Mouse (Mus musculus): ENCODE measurements around the gene Ptprt. TPM values are rescaled to one million over a fixed set of nuclear protein-coding genes. Genes with fewer than 3 reads are reported as not detected.

The Ptprt gene
- total and polyA plus RNA-seq, 3 experiments, result 0.76 TPM; not detected in 2

DNA sequence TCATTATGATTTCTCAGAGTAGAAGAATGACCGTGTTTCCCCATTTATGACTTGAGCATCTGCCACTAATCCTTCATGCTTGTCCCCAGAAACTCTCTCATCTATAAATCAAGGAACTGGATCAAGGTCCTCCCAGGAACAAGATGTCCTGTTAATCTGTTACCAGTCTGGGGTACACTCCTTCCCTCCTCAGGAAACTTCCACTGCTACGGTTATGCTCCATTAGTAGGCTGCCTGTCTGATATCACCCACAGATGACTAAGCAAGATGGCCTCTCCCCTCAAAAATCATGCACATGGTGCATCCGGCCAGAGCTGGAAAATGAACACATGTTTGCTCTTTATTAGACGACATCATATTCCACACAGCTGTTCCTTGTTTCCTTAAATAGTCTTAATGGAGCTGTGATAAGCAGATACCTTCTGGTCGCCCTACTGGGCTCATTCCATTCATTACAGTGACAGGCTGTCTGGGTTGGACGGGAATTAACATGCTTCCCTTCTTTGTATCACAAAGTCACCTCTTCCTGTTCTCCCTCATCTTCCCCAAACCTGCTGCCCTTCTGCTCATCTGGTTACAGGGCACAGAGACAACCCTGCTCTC, 1060.6 kb downstream of the Ptprt start:
- no peak overlapping the region for H3K4me2 ChIP-seq (ENCODE audit: insufficient read depth, low read depth, poor library complexity, severe bottlenecking)
- H3K27ac ChIP-seq (ENCODE audit: insufficient read depth, low read depth), result no peak overlapping the region
- dilution Hi-C loops (cut with MboI; ENCODE audit: extremely low pct_ligation_motif_present, extremely low pct_unique_long_range_greater_than_20kb, low sequenced_read_pairs), result no loop called here
- in situ Hi-C loops (cut with MboI; ENCODE audit: low pct_ligation_motif_present, low pct_unique_long_range_greater_than_20kb, low sequenced_read_pairs), result no loop called here
- H3K4me3 ChIP-seq (replicated peaks in 1 of 3; ENCODE audit: low read depth in 2 of 3, low read length in 2 of 3, poor library complexity in 1 of 3), result no peak overlapping the region
- H3K79me2 ChIP-seq (replicated peaks; ENCODE audit: control insufficient read depth, extremely low read depth, insufficient read depth, poor library complexity, severe bottlenecking), result no peaks in the 10 kb centered on the region
- no peak for DNase-seq (ENCODE audit: extremely low read depth)
- H3K36me3 ChIP-seq (replicated peaks in 1 of 2; ENCODE audit: control insufficient read depth in 1 of 2, insufficient read depth in 1 of 2, low read length in 1 of 2), result no peaks in the 10 kb centered on the region
- H3K4me1 ChIP-seq (ENCODE audit: control insufficient read depth in 1 of 2, insufficient read depth in 2 of 2), result no peaks in the 10 kb centered on the region
- H3K9ac ChIP-seq (ENCODE audit: insufficient read depth, low read depth), result no peak overlapping the region
- H3K27me3 ChIP-seq (replicated peaks), result no peaks in the 10 kb centered on the region
- no peak for TF ChIP-seq BHLHE40 (IDR thresholded peaks at IDR 0.05; ENCODE audit: low read depth, low read length)
- TF ChIP-seq UBTF (IDR thresholded peaks at IDR 0.05; ENCODE audit: low read depth, low read length), result no peak
- TF ChIP-seq E2F4 (IDR thresholded peaks at IDR 0.05; ENCODE audit: insufficient replicate concordance, low read depth, low read length), result no peak
- H3K9me3 ChIP-seq (replicated peaks; ENCODE audit: low read length), result peaks cover 56% of the 10 kb centered on the region

DNA sequence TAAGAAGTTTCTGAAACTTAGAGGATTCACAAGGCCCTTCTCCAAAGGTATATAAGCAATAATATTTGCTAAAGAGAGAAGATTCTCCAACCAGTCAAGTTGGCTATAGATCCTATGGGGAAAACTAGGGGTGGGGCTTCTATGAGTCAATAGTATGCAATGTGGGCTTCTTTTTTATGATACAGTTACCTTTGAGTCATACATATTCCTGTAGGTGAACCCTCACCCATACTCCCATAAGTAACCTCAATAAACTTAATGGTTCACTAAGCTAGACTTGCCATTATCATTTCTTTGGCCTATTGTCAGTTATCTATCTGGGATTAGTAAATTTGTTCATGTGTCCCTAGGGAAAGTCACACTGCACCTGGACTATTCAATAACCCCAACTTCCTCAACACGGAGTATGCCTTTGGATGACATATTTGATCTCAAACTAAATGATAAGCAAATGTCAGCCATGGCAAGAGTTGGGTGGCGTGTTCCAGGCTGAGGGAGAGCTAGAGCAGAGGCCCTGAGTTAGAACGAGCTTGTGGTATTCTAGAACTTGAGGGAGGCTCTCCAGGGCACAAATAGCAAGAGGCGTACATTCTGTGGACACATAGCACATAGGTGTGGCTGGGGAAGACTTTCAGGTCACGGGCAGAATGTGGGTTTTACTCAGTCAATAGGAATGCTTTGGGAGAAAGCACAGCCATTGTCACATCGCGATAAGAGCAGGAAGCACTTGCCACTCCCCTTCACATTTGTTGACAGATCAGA, 1067.4 kb downstream of the Ptprt start:
- DNase-seq (ENCODE audit: extremely low read depth), result no peak
- Histone ChIP-seq H3K36me3 (replicated peaks in 1 of 2; ENCODE audit: control insufficient read depth in 1 of 2, insufficient read depth in 1 of 2, low read length in 1 of 2) (no peaks in the 10 kb centered on the region), H3K4me2 (ENCODE audit: insufficient read depth, low read depth, poor library complexity, severe bottlenecking) (no peak overlapping the region), H3K9me3 (replicated peaks; ENCODE audit: low read length) (peaks cover 70% of the 10 kb centered on the region), H3K9ac (ENCODE audit: insufficient read depth, low read depth) (no peak overlapping the region), H3K4me1 (ENCODE audit: control insufficient read depth in 1 of 2, insufficient read depth in 2 of 2) (no peaks in the 10 kb centered on the region), H3K4me3 (replicated peaks in 1 of 3; ENCODE audit: low read depth in 2 of 3, low read length in 2 of 3, poor library complexity in 1 of 3) (no peak overlapping the region), H3K27ac (ENCODE audit: insufficient read depth, low read depth) (no peak overlapping the region), H3K27me3 (replicated peaks) (no peaks in the 10 kb centered on the region), H3K79me2 (replicated peaks; ENCODE audit: control insufficient read depth, extremely low read depth, insufficient read depth, poor library complexity, severe bottlenecking) (no peaks in the 10 kb centered on the region)
- in situ Hi-C loops (cut with MboI; ENCODE audit: low pct_ligation_motif_present, low pct_unique_long_range_greater_than_20kb, low sequenced_read_pairs), result no loop called here
- TF ChIP-seq HCFC1 (IDR thresholded peaks at IDR 0.05; ENCODE audit: low read depth, low read length), result no peak
- no peak for TF ChIP-seq CHD2 (IDR thresholded peaks at IDR 0.05; ENCODE audit: low read length)
- TF ChIP-seq ZC3H11A (IDR thresholded peaks at IDR 0.05; ENCODE audit: low read depth, low read length), result no peak
- no peak for TF ChIP-seq EP300 (IDR thresholded peaks at IDR 0.05; ENCODE audit: low read length)
- TF ChIP-seq CHD1 (IDR thresholded peaks at IDR 0.05; ENCODE audit: low read depth, low read length), result no peak
- TF ChIP-seq NELFE (IDR thresholded peaks at IDR 0.05; ENCODE audit: low read depth, low read length), result no peak
- TF ChIP-seq E2F4 (IDR thresholded peaks at IDR 0.05; ENCODE audit: insufficient replicate concordance, low read depth, low read length), result no peak
- TF ChIP-seq ELF1 (IDR thresholded peaks at IDR 0.05; ENCODE audit: low read depth, low read length), result no peak
- no peak for TF ChIP-seq JUND (conservative IDR thresholded peaks at IDR 0.05; ENCODE audit: low read depth, low read length)
- TF ChIP-seq UBTF (IDR thresholded peaks at IDR 0.05; ENCODE audit: low read depth, low read length), result no peak
- no peak for TF ChIP-seq MAX (IDR thresholded peaks at IDR 0.05; ENCODE audit: low read length)
- no peak for TF ChIP-seq ZNF384 (IDR thresholded peaks at IDR 0.05; ENCODE audit: low read depth, low read length)
- TF ChIP-seq ZMIZ1 (IDR thresholded peaks at IDR 0.05; ENCODE audit: low read depth, low read length), result no peak
- no peak for TF ChIP-seq ZKSCAN1 (IDR thresholded peaks at IDR 0.05; ENCODE audit: borderline replicate concordance, low read depth, low read length)
- no peak for TF ChIP-seq MXI1 (IDR thresholded peaks at IDR 0.05; ENCODE audit: low read depth, low read length)
- TF ChIP-seq POLR2A (IDR thresholded peaks at IDR 0.05; ENCODE audit: low read depth, low read length), result no peak
- TF ChIP-seq RAD21 (IDR thresholded peaks at IDR 0.05; ENCODE audit: low read depth, low read length), result no peak
- no peak for TF ChIP-seq MEF2A (IDR thresholded peaks at IDR 0.05; ENCODE audit: borderline replicate concordance, low read depth, low read length)
- dilution Hi-C loops (cut with MboI; ENCODE audit: extremely low pct_ligation_motif_present, extremely low pct_unique_long_range_greater_than_20kb, low sequenced_read_pairs), result no loop called here

All from CH12.LX (cell line).